Mouse (Mus musculus) MEL (cell line): ENCODE measurements around the gene Dock1.

Experiments
- CTCF ChIP-seq, 3 experiments: IDR thresholded peaks in 2 of 3; conservative IDR thresholded peaks in 1 of 3; 2 replicates each; pipeline ENCODE4 v1.5.1; 2011 to 2012; ENCODE audit warnings: low read length in 3 of 3, low read depth in 2 of 3, mild to moderate bottlenecking in 2 of 3, improper control_type of control experiment in 1 of 3, inconsistent platforms in 1 of 3, mixed read lengths in 1 of 3, moderate library complexity in 1 of 3; ENCODE audit not compliant: control insufficient read depth in 1 of 3, insufficient read depth in 1 of 3, poor library complexity in 1 of 3, severe bottlenecking in 1 of 3
- EP300 ChIP-seq, 2 experiments: IDR thresholded peaks; 2 replicates each; pipeline ENCODE4 v1.6.1; 2011; ENCODE audit warnings: improper control_type of control experiment in 2 of 2, low read length in 2 of 2, low read depth in 1 of 2, mild to moderate bottlenecking in 1 of 2
- ETS1 ChIP-seq: IDR thresholded peaks from 2 replicates; pipeline ENCODE4 v1.6.1; 2012; ENCODE audit warnings: low read depth, mild to moderate bottlenecking, inconsistent platforms, low read length, improper control_type of control experiment, moderate library complexity
- GATA1 ChIP-seq: IDR thresholded peaks from 2 replicates; pipeline ENCODE4 v1.6.1; 2011; ENCODE audit warnings: low read depth, low read length, improper control_type of control experiment
- HCFC1 ChIP-seq: IDR thresholded peaks from 2 replicates; pipeline ENCODE4 v1.6.1; 2012; ENCODE audit warnings: low read depth, mild to moderate bottlenecking, inconsistent platforms, low read length, improper control_type of control experiment, moderate library complexity
- MAX ChIP-seq: IDR thresholded peaks from 2 replicates; pipeline ENCODE4 v1.6.1; 2011; ENCODE audit warnings: low read length, improper control_type of control experiment
- MYC ChIP-seq: IDR thresholded peaks from 2 replicates; pipeline ENCODE4 v1.6.1; 2011; ENCODE audit warnings: low read depth, mild to moderate bottlenecking, low read length, improper control_type of control experiment, moderate library complexity
- NRF1 ChIP-seq: IDR thresholded peaks from 2 replicates; pipeline ENCODE4 v1.6.1; 2014; ENCODE audit warnings: low read depth, mild to moderate bottlenecking, inconsistent platforms, low read length, improper control_type of control experiment, moderate library complexity; ENCODE audit not compliant: poor library complexity, insufficient read depth, severe bottlenecking
- POLR2A ChIP-seq, 2 experiments: IDR thresholded peaks; 2 replicates each; pipeline ENCODE4 v1.6.1; 2011 to 2012; ENCODE audit warnings: low read length in 2 of 2, mild to moderate bottlenecking in 2 of 2, control low read depth in 1 of 2, improper control_type of control experiment in 1 of 2, low read depth in 1 of 2, moderate library complexity in 1 of 2; ENCODE audit not compliant: control insufficient read depth in 1 of 2, insufficient read depth in 1 of 2, poor library complexity in 1 of 2
- TBP ChIP-seq: IDR thresholded peaks from 2 replicates; pipeline ENCODE4 v1.8.0; 2011; ENCODE audit warnings: low read depth, low read length, improper control_type of control experiment
- ZC3H11A ChIP-seq: IDR thresholded peaks from 2 replicates; pipeline ENCODE4 v1.6.1; 2012; ENCODE audit warnings: low read depth, mild to moderate bottlenecking, inconsistent platforms, low read length, improper control_type of control experiment
- ZKSCAN1 ChIP-seq: IDR thresholded peaks from 2 replicates; pipeline ENCODE4 v1.6.1; 2012; ENCODE audit warnings: low read depth, mild to moderate bottlenecking, inconsistent platforms, low read length, improper control_type of control experiment, moderate library complexity
- ZNF384 ChIP-seq: IDR thresholded peaks from 2 replicates; pipeline ENCODE4 v1.6.1; 2012; ENCODE audit warnings: low read depth, mild to moderate bottlenecking, inconsistent platforms, low read length, improper control_type of control experiment

GRCm38 (mm10) chr7:135077340-135077739 is 406.9 kb downstream of the Dock1 start:
- TF ChIP-seq EP300 (IDR thresholded peaks at IDR 0.05; ENCODE audit: low read depth in 1 of 2, low read length in 2 of 2) (no peak), POLR2A (IDR thresholded peaks at IDR 0.05; ENCODE audit: control insufficient read depth in 1 of 2, insufficient read depth in 1 of 2, low read depth in 1 of 2, low read length in 2 of 2, poor library complexity in 1 of 2) (no peak), ZKSCAN1 (no peak), MAX (no peak), NRF1 (no peak), GATA1 (no peak), MYC (no peak), CTCF (IDR thresholded peaks at IDR 0.05 in 2 of 3, conservative IDR thresholded peaks at IDR 0.05 in 1 of 3; ENCODE audit: control insufficient read depth in 1 of 3, insufficient read depth in 1 of 3, low read depth in 2 of 3, low read length in 3 of 3, poor library complexity in 1 of 3, severe bottlenecking in 1 of 3) (no peak), HCFC1 (no peak), TBP (no peak), ZNF384 (no peak), ETS1 (no peak), ZC3H11A (no peak)
